Mouse (Mus musculus) embryonic stem cell, embryonic (primary cell): ENCODE data around the gene Nasp.

Source experiments
- CTCF ChIA-PET, 4 experiments: fragments of 300-600 bp in 2 of 4; fragments of 350-600 bp in 2 of 4; sonication (Branson Sonifier 250); formaldehyde crosslinking; loops; one replicate each; lab custom pipeline; 2022; ENCODE audit warnings: inconsistent platforms in 2 of 4; lab: Charles Lee
- POLR2A ChIA-PET, 4 experiments: fragments of 300-600 bp in 2 of 4; fragments of 350-600 bp in 2 of 4; sonication (Branson Sonifier 250); formaldehyde crosslinking; loops; one replicate each; lab custom pipeline; 2022; ENCODE audit warnings: antibody characterized with exemption in 4 of 4, inconsistent platforms in 1 of 4; lab: Charles Lee

Nasp gene

DNA sequence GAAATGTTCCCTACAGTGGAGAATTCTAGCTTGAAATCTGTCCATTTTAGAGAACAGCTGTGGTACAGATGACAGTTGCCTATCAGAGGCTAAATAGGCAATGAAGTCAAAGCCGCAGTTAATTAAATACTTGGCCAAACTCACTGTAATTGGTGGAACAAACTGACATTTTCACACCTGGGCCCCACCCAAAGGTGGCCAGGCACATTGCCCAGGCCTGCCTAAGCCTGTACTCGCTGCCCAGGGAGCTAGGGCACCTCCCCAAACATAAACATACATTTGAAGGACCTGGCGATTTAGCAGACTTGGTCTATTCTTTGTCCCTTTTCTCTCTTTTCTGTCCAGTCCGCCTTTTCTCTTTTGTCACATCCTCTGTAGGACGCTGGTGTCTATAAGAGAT is 31.4 kb downstream of the Nasp start, which contains the start of gene Ccdc17:
Ccdc17 (plus strand) TSS at position 276 of the 400 bp plus-strand sequence.
- POLR2A ChIA-PET, result interaction anchor here (0.5 to 20.5 kb wide), 28 partner anchors 9 to 514 kb away, joined by 3 to 849 read pairs (median 5); partner anchors contain the start of genes Gpbp1l1 (in 4 of the 4), Prdx1 (in 3 of the 4), Akr1a1 (in 1 of the 4) and Ccdc163 (in 1 of the 4)
- CTCF ChIA-PET, result interaction anchor here in 2 of 4 experiments (0.6 to 1.5 kb wide), 4 partner anchors 39 to 1577 kb away, joined by 3 to 5 read pairs (median 3); partner anchors contain the start of gene Gpbp1l1 (in 1 of the 2)

DNA sequence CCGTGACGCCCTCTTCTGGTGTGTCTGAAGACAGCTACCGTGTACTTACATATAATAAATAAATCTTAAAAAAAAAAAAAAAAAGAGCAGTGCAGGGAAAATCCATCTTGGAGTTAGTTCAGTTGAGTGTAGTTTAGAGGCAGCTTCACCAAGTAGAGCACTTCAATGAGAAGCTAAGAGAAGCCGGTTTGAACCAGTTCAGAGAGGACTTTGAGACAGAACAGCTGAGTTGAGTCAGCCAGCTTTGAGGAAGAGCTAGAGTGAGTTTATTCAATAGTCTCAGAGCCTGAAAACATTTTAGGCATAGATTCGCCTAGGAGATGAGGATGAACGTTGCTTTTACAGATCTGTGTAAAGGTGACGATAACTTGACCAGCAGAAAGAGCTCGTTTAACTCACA is 31.9 kb downstream of the Nasp start:
- POLR2A ChIA-PET, result interaction anchor here (0.5 to 20.5 kb wide), 28 partner anchors 7 to 515 kb away, joined by 3 to 849 read pairs (median 4); partner anchors contain the start of genes Gpbp1l1 (in 4 of the 4), Prdx1 (in 3 of the 4), Akr1a1 (in 1 of the 4) and Ccdc163 (in 1 of the 4)
- CTCF ChIA-PET, result interaction anchor here in 1 of 4 experiments (0.7 to 1.5 kb wide), 3 partner anchors 33 to 459 kb away, joined by 3 to 5 read pairs (median 3); partner anchors contain the start of gene Gpbp1l1

DNA sequence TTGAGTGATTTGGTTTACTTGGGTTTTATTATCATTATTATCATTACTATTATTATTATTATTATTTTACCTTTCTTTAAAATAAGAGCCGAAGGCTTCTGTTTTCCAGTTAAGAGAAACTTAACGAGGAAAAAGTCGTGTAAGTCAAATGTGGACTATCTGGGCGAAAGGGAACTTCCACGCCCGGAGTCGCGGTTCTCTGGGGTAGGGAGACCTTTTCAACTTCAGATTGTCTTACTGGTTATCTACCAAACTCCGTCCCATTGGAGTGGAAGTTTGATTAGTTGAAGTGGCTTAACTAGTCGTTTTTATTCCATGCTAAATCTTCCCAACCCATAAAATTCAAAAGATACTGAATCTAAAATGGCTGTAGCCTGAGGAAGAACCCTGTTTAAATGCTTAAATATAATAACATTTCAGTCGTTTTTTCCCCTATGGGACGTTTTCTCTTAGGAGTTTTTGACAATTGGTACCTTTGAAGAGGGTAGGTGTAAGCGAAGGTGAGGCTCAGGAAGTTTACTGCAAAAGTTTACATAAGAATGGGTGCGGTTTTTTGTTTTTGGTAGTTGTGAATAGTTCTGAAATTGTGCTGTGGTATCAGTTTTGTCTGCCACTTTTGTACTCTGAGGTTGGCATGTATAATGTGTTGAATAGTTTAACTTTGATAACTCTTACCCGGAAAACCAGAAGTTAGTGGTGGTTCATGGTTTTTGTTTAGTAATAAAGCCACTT is 69.4 kb downstream of the Nasp start:
- ChIA-PET CTCF (interaction anchor here in 2 of 4 experiments (0.7 to 1.4 kb wide), 3 partner anchors 9 to 19 kb away, joined by 3 to 4 read pairs (median 3); no protein-coding TSS in a partner anchor), POLR2A (interaction anchor here (0.5 to 3.3 kb wide), 85 partner anchors 9 to 624 kb away, joined by 3 to 49 read pairs (median 5); partner anchors contain the start of genes Ipp (in 3 of the 4), Prdx1 (in 3 of the 4), Akr1a1 (in 2 of the 4) and Ccdc17 (in 2 of the 4))

DNA sequence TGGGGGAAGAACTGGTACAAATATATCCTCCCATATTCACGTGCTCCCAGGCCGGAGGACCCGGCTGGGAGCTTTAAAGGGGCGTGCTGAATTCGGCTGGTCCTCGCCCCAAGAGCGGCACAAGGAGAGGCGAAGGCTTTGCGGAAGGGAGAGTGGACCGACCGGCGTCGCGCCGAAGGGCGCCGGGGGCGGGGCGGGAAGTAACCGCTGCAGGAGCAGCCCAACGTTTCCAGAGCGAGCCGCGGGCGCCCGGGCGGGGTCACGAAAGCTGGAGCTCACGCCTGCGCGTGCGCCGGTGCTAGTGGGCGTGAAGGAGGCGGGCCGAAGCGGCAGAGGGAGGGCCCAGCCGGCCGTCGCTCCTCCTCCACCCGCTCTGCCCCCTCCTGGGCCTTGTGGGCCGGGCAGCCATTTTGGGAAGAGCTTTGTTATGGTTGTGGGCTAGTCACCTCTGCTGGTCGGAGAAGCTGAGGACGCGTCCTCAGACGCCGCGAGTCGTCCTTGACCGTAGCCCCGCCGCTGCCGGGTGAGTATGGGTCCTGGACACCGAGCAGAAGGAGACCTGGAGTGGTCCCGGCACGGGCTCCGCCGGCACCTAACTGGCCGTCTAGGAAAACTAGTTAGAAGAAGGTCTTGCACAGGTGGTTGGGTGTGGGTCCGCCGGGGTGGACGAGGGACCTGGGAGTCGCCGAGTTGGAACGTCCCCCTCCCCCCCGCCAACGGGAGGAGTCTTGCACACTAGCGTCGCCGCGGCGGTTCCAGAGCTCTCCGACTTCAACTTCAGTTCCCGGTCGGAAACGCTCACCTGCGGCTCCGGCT is 70.2 kb downstream of the Nasp start, which contains the start of gene Gpbp1l1:
Gpbp1l1 (plus strand) TSS at position 353 of the 816 bp plus-strand sequence.
- POLR2A ChIA-PET, result interaction anchor here (0.5 to 3.3 kb wide), 119 partner anchors 8 to 720 kb away, joined by 3 to 49 read pairs (median 4); partner anchors contain the start of genes Ccdc17 (in 3 of the 4), Ipp (in 3 of the 4), Nsun4 (in 3 of the 4) and Pik3r3 (in 3 of the 4)
- CTCF ChIA-PET, result interaction anchor here (0.6 to 1.4 kb wide), 7 partner anchors 10 to 1857 kb away, joined by 3 to 5 read pairs (median 4); partner anchors contain the start of genes Ccdc17 (in 1 of the 4) and Ipp (in 1 of the 4)

DNA sequence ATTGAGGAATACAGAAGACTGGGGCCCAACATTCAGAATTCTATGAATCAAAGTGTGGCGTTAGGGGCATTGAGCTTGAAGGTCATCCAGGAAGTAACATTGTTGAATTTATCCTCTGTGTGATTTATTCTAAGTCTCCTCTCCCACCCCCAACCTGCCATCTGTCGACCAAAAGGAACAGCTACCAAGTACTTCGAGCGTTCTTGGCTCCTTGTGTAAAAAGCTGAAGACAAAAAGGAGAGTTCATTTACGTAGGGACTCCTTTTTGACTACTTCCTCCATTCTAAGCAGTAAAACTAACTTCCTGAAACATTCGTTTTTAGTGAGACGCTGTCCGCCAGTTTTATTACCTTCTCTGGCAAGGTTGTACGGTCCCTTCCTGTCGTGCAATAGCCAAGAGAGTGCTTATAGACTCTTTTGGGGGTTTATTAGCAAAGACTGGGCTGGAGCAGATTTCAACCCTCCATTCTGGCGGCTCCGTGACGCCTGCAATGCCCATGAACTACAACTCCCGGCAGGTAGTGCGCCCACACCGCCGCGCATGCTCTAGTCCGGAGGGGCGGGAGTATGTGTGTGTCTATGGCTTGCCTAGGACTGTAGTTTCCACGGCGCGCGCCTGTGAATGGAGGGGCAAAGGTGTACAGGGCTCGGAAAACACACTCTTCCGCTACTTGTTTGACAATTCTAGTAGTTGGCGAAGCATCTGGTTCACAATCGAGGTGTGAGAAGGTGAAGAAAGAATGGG is 71.0 kb downstream of the Nasp start:
- POLR2A ChIA-PET, result interaction anchor here (0.5 to 3.3 kb wide), 108 partner anchors 8 to 721 kb away, joined by 3 to 49 read pairs (median 5); partner anchors contain the start of genes Ccdc17 (in 3 of the 4), Ipp (in 3 of the 4), Pik3r3 (in 3 of the 4) and Pomgnt1 (in 3 of the 4)
- CTCF ChIA-PET, result interaction anchor here (0.6 to 1.4 kb wide), 6 partner anchors 10 to 1856 kb away, joined by 3 to 5 read pairs (median 4); partner anchors contain the start of genes Ccdc17 (in 1 of the 4) and Ipp (in 1 of the 4)

DNA sequence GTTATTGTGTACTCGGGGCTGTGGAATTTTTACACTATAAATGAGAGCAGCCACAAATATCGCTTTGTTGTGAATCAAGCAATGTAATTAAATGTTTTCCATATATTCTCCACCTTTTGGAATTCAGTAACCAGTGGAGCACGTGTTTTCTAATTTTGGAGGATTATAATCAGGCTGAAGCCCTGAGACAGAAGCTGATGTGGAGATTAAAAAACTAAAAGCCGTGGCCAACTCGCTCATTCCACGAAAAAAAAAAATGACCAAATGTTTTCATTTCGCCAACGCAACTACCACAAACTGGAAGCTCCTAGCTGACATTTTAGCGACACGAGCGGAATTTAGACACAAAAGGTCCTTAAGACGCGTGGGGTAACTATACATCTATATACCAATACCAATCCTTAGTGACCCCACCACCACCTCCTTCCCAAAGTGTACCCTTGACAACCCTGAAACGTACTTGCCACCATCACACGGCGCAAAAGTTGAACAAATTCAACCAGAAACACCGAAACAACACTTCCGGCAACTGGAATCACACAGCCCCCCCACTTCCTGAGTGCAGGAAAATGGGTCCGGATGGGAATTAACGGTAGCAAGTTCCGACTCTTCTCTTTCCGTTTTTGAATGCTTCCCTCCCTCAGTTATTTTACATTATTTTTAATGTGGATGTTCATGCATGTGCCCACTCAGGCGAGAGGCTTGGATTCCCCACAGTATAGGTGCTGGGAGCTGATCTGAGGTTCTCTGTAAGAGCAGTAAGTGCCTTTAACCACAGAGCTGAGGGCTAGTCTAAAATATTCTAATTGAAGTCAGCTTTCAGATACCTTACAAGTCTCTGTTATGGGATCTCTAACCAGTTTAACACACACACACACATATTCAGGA is 72.1 kb downstream of the Nasp start, which contains the start of gene Tmem69:
Tmem69 (minus strand) TSS at position 524 of the 888 bp plus-strand sequence.
- ChIA-PET CTCF (no interaction called here), POLR2A (interaction anchor here (0.5 to 3.3 kb wide), 36 partner anchors 8 to 443 kb away, joined by 3 to 49 read pairs (median 7); partner anchors contain the start of genes Ipp (in 2 of the 4), Pik3r3 (in 2 of the 4), Prdx1 (in 2 of the 4) and Akr1a1 (in 1 of the 4))

DNA sequence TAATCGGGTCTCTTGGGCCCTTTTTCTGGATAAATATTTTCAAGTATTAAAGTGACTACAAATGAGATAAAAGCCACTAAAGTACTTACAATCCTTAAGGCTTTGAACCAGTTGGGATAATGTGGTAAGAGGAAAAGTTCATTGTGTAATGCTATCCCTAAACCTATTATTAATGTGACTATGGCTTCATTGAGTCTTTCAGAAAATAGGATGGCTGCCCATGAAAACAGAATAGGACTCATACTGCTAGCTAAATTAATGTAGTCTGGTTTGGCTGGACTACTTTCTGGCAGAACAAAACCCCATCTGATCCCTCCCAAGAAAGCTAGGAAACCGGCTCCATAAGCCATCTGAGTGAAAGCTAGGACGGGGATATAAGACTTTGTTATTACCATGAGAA is 74.7 kb downstream of the Nasp start:
- ChIA-PET CTCF (no interaction called here), POLR2A (interaction anchor here in 2 of 4 experiments (0.6 to 1.6 kb wide), 7 partner anchors 14 to 332 kb away, joined by 3 to 5 read pairs (median 3); partner anchors contain the start of genes Ipp (in 2 of the 2) and Pik3r3 (in 1 of the 2))
